Mouse (Mus musculus): Measurements from ENCODE around the gene Vsig8. TPM values are rescaled to one million over a fixed set of nuclear protein-coding genes. Genes with fewer than 3 reads are reported as not detected.

The Vsig8 gene
- polyA plus RNA-seq, 1 experiment: not detected

GRCm38 (mm10) chr1:172514551-172515268 is 41.0 kb upstream of the Vsig8 start:
- no peaks in the 10 kb centered on the region for H3K79me2 ChIP-seq (ENCODE audit: control insufficient read depth, insufficient read depth)

GRCm38 (mm10) chr1:172515396-172515795 is 40.3 kb upstream of the Vsig8 start:
- H3K27me3 ChIP-seq (ENCODE audit: control insufficient read depth, insufficient read depth, insufficient read length): no peaks in the 10 kb centered on the region
- no peak overlapping the region for H3K4me3 ChIP-seq
- H3ac ChIP-seq (ENCODE audit: control insufficient read depth, insufficient read length): no peak overlapping the region
- no peaks in the 10 kb centered on the region for H3K36me3 ChIP-seq (ENCODE audit: control insufficient read depth, insufficient read depth)
- H3K4me2 ChIP-seq (ENCODE audit: low read depth): no peak overlapping the region
- TF ChIP-seq MAX (IDR thresholded peaks at IDR 0.05; ENCODE audit: low read depth) (no peak), CEBPB (IDR thresholded peaks at IDR 0.05; ENCODE audit: insufficient read depth, poor library complexity, severe bottlenecking) (no peak), MYOG (IDR thresholded peaks at IDR 0.05; ENCODE audit: control insufficient read depth in 1 of 3, insufficient read depth in 1 of 3, insufficient read length in 2 of 3, low read depth in 2 of 3) (no peak)
- no peaks in the 10 kb centered on the region for H3K79me2 ChIP-seq (ENCODE audit: control insufficient read depth, insufficient read depth)

More at GRCm38 (mm10) chr1:172514551-172515268, 41.0 kb upstream of the Vsig8 start:
- Histone ChIP-seq H3K27me3 (ENCODE audit: control insufficient read depth, insufficient read depth, insufficient read length) (no peaks in the 10 kb centered on the region), H3K4me3 (no peak overlapping the region), H3K4me2 (ENCODE audit: low read depth) (no peak overlapping the region), H3ac (ENCODE audit: control insufficient read depth, insufficient read length) (no peak overlapping the region), H3K36me3 (ENCODE audit: control insufficient read depth, insufficient read depth) (no peaks in the 10 kb centered on the region)
- TF ChIP-seq TCF3 (IDR thresholded peaks at IDR 0.05; ENCODE audit: insufficient read length, low read depth): no peak
- no peak for TF ChIP-seq SRF (IDR thresholded peaks at IDR 0.05; ENCODE audit: control insufficient read depth, insufficient read length, low read depth)
- no peak for TF ChIP-seq CEBPB (IDR thresholded peaks at IDR 0.05; ENCODE audit: insufficient read depth, poor library complexity, severe bottlenecking)
- no peak for TF ChIP-seq MYOG (IDR thresholded peaks at IDR 0.05; ENCODE audit: control insufficient read depth in 1 of 3, insufficient read depth in 1 of 3, insufficient read length in 2 of 3, low read depth in 2 of 3)
- TF ChIP-seq USF1 (IDR thresholded peaks at IDR 0.05; ENCODE audit: low read depth): no peak
- TF ChIP-seq MYOD1 (IDR thresholded peaks at IDR 0.05; ENCODE audit: control insufficient read depth in 1 of 3, insufficient read length in 2 of 3, low read depth in 2 of 3): no peak
- TF ChIP-seq POLR2A (IDR thresholded peaks at IDR 0.05; ENCODE audit: insufficient read length, low read depth): no peak
- no peak for TF ChIP-seq REST (IDR thresholded peaks at IDR 0.05; ENCODE audit: insufficient read depth, insufficient read length)
- TF ChIP-seq TCF12 (IDR thresholded peaks at IDR 0.05; ENCODE audit: insufficient read depth, poor library complexity, severe bottlenecking): no peak
- no peak for TF ChIP-seq E2F4 (IDR thresholded peaks at IDR 0.05; ENCODE audit: insufficient read depth)
- TF ChIP-seq MAX (IDR thresholded peaks at IDR 0.05; ENCODE audit: low read depth): no peak
- TF ChIP-seq POLR2AphosphoS2 (IDR thresholded peaks at IDR 0.05; ENCODE audit: insufficient read length, low read depth): no peak

GRCm38 (mm10) chr1:172518013-172518412 is 37.7 kb upstream of the Vsig8 start:
- H3K4me2 ChIP-seq (ENCODE audit: low read depth): no peak overlapping the region
- H3ac ChIP-seq (ENCODE audit: control insufficient read depth, insufficient read length): no peak overlapping the region
- no peaks in the 10 kb centered on the region for H3K79me2 ChIP-seq (ENCODE audit: control insufficient read depth, insufficient read depth)
- H3K27me3 ChIP-seq (ENCODE audit: control insufficient read depth, insufficient read depth, insufficient read length): no peaks in the 10 kb centered on the region
- no peak overlapping the region for H3K4me3 ChIP-seq
- H3K36me3 ChIP-seq (ENCODE audit: control insufficient read depth, insufficient read depth): no peaks in the 10 kb centered on the region
- TF ChIP-seq USF1 (IDR thresholded peaks at IDR 0.05; ENCODE audit: low read depth): no peak
- no peak for TF ChIP-seq E2F4 (IDR thresholded peaks at IDR 0.05; ENCODE audit: insufficient read depth)
- TF ChIP-seq SRF (IDR thresholded peaks at IDR 0.05; ENCODE audit: control insufficient read depth, insufficient read length, low read depth): no peak
- no peak for TF ChIP-seq MAX (IDR thresholded peaks at IDR 0.05; ENCODE audit: low read depth)
- TF ChIP-seq TCF3 (IDR thresholded peaks at IDR 0.05; ENCODE audit: insufficient read length, low read depth): no peak
- no peak for TF ChIP-seq REST (IDR thresholded peaks at IDR 0.05; ENCODE audit: insufficient read depth, insufficient read length)
- TF ChIP-seq TCF12 (IDR thresholded peaks at IDR 0.05; ENCODE audit: insufficient read depth, poor library complexity, severe bottlenecking): no peak
- no peak for TF ChIP-seq CEBPB (IDR thresholded peaks at IDR 0.05; ENCODE audit: insufficient read depth, poor library complexity, severe bottlenecking)
- no peak for TF ChIP-seq MYOD1 (IDR thresholded peaks at IDR 0.05; ENCODE audit: control insufficient read depth in 1 of 3, insufficient read length in 2 of 3, low read depth in 2 of 3)
- TF ChIP-seq MYOG (IDR thresholded peaks at IDR 0.05; ENCODE audit: control insufficient read depth in 1 of 3, insufficient read depth in 1 of 3, insufficient read length in 2 of 3, low read depth in 2 of 3): no peak
- no peak for TF ChIP-seq POLR2A (IDR thresholded peaks at IDR 0.05; ENCODE audit: insufficient read length, low read depth)
- TF ChIP-seq POLR2AphosphoS2 (IDR thresholded peaks at IDR 0.05; ENCODE audit: insufficient read length, low read depth): no peak

GRCm38 (mm10) chr1:172519644-172520043 is 36.1 kb upstream of the Vsig8 start:
- Histone ChIP-seq H3K79me2 (ENCODE audit: control insufficient read depth, insufficient read depth) (no peaks in the 10 kb centered on the region), H3K27me3 (ENCODE audit: control insufficient read depth, insufficient read depth, insufficient read length) (no peaks in the 10 kb centered on the region), H3K36me3 (ENCODE audit: control insufficient read depth, insufficient read depth) (no peaks in the 10 kb centered on the region), H3ac (ENCODE audit: control insufficient read depth, insufficient read length) (no peak overlapping the region), H3K4me2 (ENCODE audit: low read depth) (no peak overlapping the region), H3K4me3 (no peak overlapping the region)
- TF ChIP-seq MAX (IDR thresholded peaks at IDR 0.05; ENCODE audit: low read depth) (no peak), USF1 (IDR thresholded peaks at IDR 0.05; ENCODE audit: low read depth) (no peak), E2F4 (IDR thresholded peaks at IDR 0.05; ENCODE audit: insufficient read depth) (no peak), SRF (IDR thresholded peaks at IDR 0.05; ENCODE audit: control insufficient read depth, insufficient read length, low read depth) (no peak)
